Mouse (Mus musculus): Measurements from ENCODE around the gene Myh3.

- TF ChIP-seq CTCF (IDR thresholded peaks at IDR 0.05; ENCODE audit: control insufficient read depth, insufficient read depth, insufficient read length) (peak; percentile 45), CEBPB (IDR thresholded peaks at IDR 0.05; ENCODE audit: low read depth) (no peak)
Measured at GRCm38 (mm10) chr11:67085489-67085888, 7.4 kb downstream of the Myh3 start.

Data from C2C12 (cell line).